Mouse (Mus musculus): ENCODE results near the gene Acaa1b.

DNA sequence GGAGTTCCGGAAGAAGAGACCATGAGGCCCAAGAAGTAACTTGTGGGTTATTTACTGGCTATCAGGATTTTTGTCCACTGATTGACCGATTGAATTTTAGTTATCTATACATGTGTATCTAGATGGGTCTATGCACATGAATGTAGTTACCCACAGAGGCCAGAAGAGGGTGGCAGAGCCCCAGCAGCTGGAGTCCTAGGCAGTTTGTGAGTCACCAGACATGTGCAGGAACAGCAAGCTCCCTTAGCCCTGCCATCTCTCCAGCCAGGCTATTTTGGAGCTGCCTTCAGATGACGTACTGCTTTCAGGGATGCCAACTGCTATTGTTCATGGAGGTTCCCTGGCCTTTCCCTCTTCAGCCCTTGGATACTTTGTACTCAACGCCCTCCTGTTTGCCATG is 49.3 kb downstream of the Acaa1b start:
- TF ChIP-seq CTCF (IDR thresholded peaks at IDR 0.05; ENCODE audit: borderline replicate concordance, control insufficient read depth, extremely low read depth, insufficient read depth, low read length, poor library complexity) (no peak), POLR2A (IDR thresholded peaks at IDR 0.05; ENCODE audit: control insufficient read depth, extremely low read depth, insufficient read depth, low read length, poor library complexity) (no peak)
